Mouse (Mus musculus) liver, postnatal 0 days (tissue): ENCODE measurements around the gene Exoc3l. TPM values are rescaled to one million over a fixed set of nuclear protein-coding genes. Genes with fewer than 3 reads are reported as not detected.
A peak's percentile ranks its signal among the peaks of the same experiment; 100 is the strongest.

Experiments
- ATAC-seq: fragments of 200-750 bp; cut with Nextera tagmentation; 2 replicates; pipeline ENCODE4 v1.8.0; 2017; ENCODE audit warnings: mild to moderate bottlenecking, moderate library complexity
- DNase-seq: peaks from one replicate; pipeline ENCODE4 v3.0.0-alpha.2; 2016
- H3K27ac ChIP-seq: fragments of 300-500 bp; sonication (generic); 2 replicates; pipeline ENCODE4 v1.5.1; 2014; ENCODE audit warnings: antibody characterized with exemption, moderate library complexity, mild to moderate bottlenecking, low read depth
- H3K27me3 ChIP-seq: fragments of 300-500 bp; sonication (generic); 2 replicates; pipeline ENCODE4 v1.6.1; 2014; ENCODE audit warnings: low read length, control low read depth, mixed read lengths; ENCODE audit not compliant: insufficient read depth
- H3K36me3 ChIP-seq: fragments of 300-500 bp; sonication (generic); replicated peaks from 2 replicates; pipeline ENCODE4 v1.6.1; 2014; ENCODE audit warnings: mild to moderate bottlenecking, control low read depth, low read length, moderate library complexity, mixed read lengths; ENCODE audit not compliant: insufficient read depth
- H3K4me1 ChIP-seq: fragments of 300-500 bp; sonication (generic); 2 replicates; pipeline ENCODE4 v1.6.1; 2014; ENCODE audit warnings: antibody characterized with exemption, mild to moderate bottlenecking, control low read depth; ENCODE audit not compliant: insufficient read depth
- H3K4me2 ChIP-seq: fragments of 300-500 bp; sonication (generic); 2 replicates; pipeline ENCODE4 v1.6.1; 2014; ENCODE audit warnings: low read depth, mild to moderate bottlenecking, low read length, moderate library complexity, mixed read lengths
- H3K4me3 ChIP-seq: fragments of 300-500 bp; sonication (generic); 2 replicates; pipeline ENCODE4 v1.5.1; 2014; ENCODE audit warnings: low read depth, low read length
- H3K9ac ChIP-seq: fragments of 300-500 bp; sonication (generic); replicated peaks from 2 replicates; pipeline ENCODE4 v1.6.1; 2014; ENCODE audit warnings: mild to moderate bottlenecking, moderate library complexity
- H3K9me3 ChIP-seq: fragments of 300-500 bp; sonication (generic); 2 replicates; pipeline ENCODE4 v1.6.1; 2016; ENCODE audit warnings: mild to moderate bottlenecking, control low read depth, low read length, mixed read lengths
- CTCF ChIP-seq: sonication (generic); IDR thresholded peaks from 2 replicates; pipeline ENCODE4 v1.5.1; 2016; ENCODE audit warnings: antibody characterized with exemption, low read depth
- EP300 ChIP-seq: IDR thresholded peaks from 2 replicates; pipeline ENCODE4 v1.6.1; 2016; ENCODE audit warnings: antibody characterized with exemption, low read depth, mild to moderate bottlenecking
- WGBS: fragments of 180-500 bp; shearing (Covaris S2); extraction: QIAGEN DNeasy Blood & Tissue Kit; methylation state at CpG from one replicate; pipeline ENCODE4 v1.1.7; 2014; ENCODE audit not compliant: insufficient replicate concordance; 5-methylcytosine and 5-hydroxymethylcytosine counted together
- polyA plus RNA-seq: library from polyadenylated mRNA; unstranded; fragments of >200 nt; fragmentation: Nextera tagmentation; extraction: Ambion mirVana; gene quantifications from 2 replicates; pipeline ENCODE4 v1.2.1, GENCODE M21; 2015

The Exoc3l gene
- polyA plus RNA-seq, 1 experiment from 2014 or later, result 6.6 TPM

GRCm38 (mm10) chr8:105261326-105261980, 34.4 kb downstream of the Exoc3l start:
- peaks cover 14% of the 10 kb centered on the region for H3K27me3 ChIP-seq
- H3K27ac ChIP-seq, result no peak overlapping the region
- H3K9me3 ChIP-seq, result no peaks in the 10 kb centered on the region
- H3K4me3 ChIP-seq, result no peak overlapping the region
- ATAC-seq (no peak), DNase-seq (no peak)
- H3K4me1 ChIP-seq, result peaks cover 43% of the 10 kb centered on the region
- WGBS, result 75% methylated on average over 12 of the region's 12 CpGs
- TF ChIP-seq EP300 (no peak), CTCF (peak; percentile 13; the same call in 1 of the 2 replicates)
- no peaks in the 10 kb centered on the region for H3K36me3 ChIP-seq
- H3K4me2 ChIP-seq, result no peak overlapping the region
- no peak overlapping the region for H3K9ac ChIP-seq

- H3K4me2 ChIP-seq, result peak overlapping the region; percentile 78; the same call in 1 of the 2 replicates
- ATAC-seq (no peak), DNase-seq (peak; percentile 13)
- WGBS, result 71% methylated on average over 7 of the region's 7 CpGs
- H3K4me3 ChIP-seq, result no peak overlapping the region
- H3K4me1 ChIP-seq, result peaks cover 44% of the 10 kb centered on the region
- H3K9ac ChIP-seq, result no peak overlapping the region
- H3K27me3 ChIP-seq, result peaks cover 14% of the 10 kb centered on the region
- H3K27ac ChIP-seq, result no peak overlapping the region
- H3K9me3 ChIP-seq, result no peaks in the 10 kb centered on the region
- TF ChIP-seq CTCF (no peak), EP300 (no peak)
- H3K36me3 ChIP-seq, result no peaks in the 10 kb centered on the region
Observed at GRCm38 (mm10) chr8:105260371-105261099, 35.4 kb downstream of the Exoc3l start.

- H3K36me3 ChIP-seq, result no peaks in the 10 kb centered on the region
- H3K9ac ChIP-seq, result no peak overlapping the region; the same call in 1 of the 2 replicates
- no peak overlapping the region for H3K27ac ChIP-seq
- peak; percentile 51 for ATAC-seq
- H3K9me3 ChIP-seq, result no peaks in the 10 kb centered on the region
- peak overlapping the region; percentile 32 for H3K4me3 ChIP-seq
- peaks cover 14% of the 10 kb centered on the region for H3K27me3 ChIP-seq
- 2% methylated on average over 30 of the region's 30 CpGs for WGBS
- H3K4me1 ChIP-seq, result peaks cover 43% of the 10 kb centered on the region
- TF ChIP-seq EP300 (no peak), CTCF (peak; percentile 100)
- peak overlapping the region; percentile 78 for H3K4me2 ChIP-seq
- DNase-seq, result peak; percentile 88
Observed at GRCm38 (mm10) chr8:105259721-105260320, 36.1 kb downstream of the Exoc3l start.

DNA sequence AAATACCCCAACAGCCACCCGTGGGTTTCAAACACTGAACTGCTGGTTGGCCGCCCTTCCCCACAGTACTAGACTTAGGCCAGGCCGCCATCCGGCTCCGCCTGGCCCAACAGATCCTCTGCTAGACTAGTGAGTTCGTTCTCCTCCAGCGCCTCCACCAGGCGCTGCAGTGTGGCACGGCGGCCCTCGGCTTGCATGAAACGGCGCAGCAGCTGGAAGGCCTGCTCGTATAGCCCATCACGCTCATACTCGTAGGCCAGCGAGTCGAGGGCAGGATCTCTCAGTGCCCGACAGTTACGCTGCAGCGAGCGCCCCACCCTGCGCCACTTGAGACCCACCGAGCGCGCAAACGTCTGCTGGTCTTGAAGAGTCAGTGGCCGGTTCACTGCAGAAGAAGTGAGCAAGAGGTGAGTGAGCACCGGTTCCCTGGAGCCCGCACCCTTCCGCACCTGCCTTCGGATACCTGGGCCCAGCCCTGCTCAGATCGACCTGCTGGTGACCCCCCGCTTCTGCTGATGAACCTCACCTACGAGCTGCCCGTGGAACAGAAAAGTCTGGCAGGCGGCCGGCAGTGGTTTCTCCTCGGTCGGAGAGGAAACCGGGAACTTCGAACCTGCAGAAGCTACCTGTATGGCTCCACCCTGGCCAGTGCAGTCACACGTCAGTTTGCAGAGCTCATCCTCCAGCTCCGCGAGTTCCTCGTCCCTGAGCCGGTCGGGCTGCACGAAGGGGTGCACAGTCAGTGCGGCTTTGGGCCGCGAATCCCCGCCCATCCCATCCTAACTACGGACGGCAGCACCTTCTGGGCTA, 36.8 kb downstream of the Exoc3l start:
- DNase-seq (peak; percentile 49), ATAC-seq (peak; percentile 5; the same call in 1 of the 2 replicates)
- Histone ChIP-seq H3K9me3 (no peaks in the 10 kb centered on the region), H3K27ac (no peak overlapping the region), H3K4me1 (peaks cover 45% of the 10 kb centered on the region), H3K27me3 (peaks cover 14% of the 10 kb centered on the region), H3K9ac (no peak overlapping the region; the same call in 1 of the 2 replicates), H3K4me3 (peak overlapping the region; percentile 32), H3K4me2 (peak overlapping the region; percentile 78), H3K36me3 (no peaks in the 10 kb centered on the region)
- WGBS, result 14% methylated on average over 55 of the region's 55 CpGs
- no peak for TF ChIP-seq EP300
- TF ChIP-seq CTCF, result peak; percentile 26

DNA sequence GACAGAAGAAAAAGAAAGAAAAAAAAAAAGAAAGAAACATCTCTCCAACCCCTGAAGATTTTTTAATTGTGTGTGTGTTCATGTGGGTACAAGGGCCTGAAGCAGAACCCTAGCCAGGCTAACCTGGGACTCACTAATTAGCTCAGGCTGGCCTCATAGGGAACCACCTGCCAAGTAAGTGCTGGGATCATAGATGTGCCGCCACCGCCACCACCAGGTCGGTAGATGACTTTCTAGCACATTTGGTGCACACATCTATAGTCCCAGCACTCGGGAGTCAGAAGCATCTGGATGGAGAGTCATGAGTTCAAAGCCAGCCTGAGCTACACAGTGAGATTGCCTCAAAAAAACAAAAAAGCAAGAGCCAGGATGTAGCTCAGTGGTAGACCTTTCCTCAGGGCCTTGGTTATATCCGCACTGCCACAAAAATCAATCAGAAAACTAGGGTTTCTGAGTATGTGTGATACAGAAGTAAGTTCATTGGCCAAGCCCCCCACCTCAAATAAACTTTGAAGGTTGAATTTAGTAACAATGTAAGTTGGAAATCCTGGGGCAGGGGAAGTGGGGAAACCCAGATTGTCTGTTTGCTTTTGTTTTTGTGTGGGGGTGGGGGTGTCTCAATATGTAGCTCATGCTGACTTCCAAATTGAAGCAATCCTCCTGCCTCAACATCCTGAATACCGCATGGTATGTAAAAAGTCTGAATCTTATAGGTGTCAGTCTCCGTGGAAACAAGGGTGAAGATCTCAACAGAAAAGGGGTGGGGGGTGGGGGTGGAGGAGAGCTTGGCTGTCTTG, 38.4 kb downstream of the Exoc3l start:
- H3K27ac ChIP-seq, result no peak overlapping the region

More for the DNA sequence above, 38.4 kb downstream of the Exoc3l start:
- Histone ChIP-seq H3K9ac (no peak overlapping the region), H3K27me3 (peaks cover 14% of the 10 kb centered on the region), H3K4me2 (no peak overlapping the region), H3K4me1 (peaks cover 43% of the 10 kb centered on the region), H3K4me3 (no peak overlapping the region), H3K36me3 (peaks cover 8% of the 10 kb centered on the region; the same call in 1 of the 2 replicates), H3K9me3 (no peaks in the 10 kb centered on the region)
- ATAC-seq, result no peak
- 69% methylated on average over 7 of the region's 7 CpGs for WGBS
- no peak for DNase-seq
- no peak for TF ChIP-seq EP300
- no peak for TF ChIP-seq CTCF
